Mouse (Mus musculus) liver, adult 2 months (tissue): Measurements from ENCODE around the gene Pfkfb1. TPM values are rescaled to one million over a fixed set of nuclear protein-coding genes. Genes with fewer than 3 reads are reported as not detected.

ENCODE experiments used
- DNase-seq: peaks from one replicate; pipeline ENCODE4 v3.0.0-alpha.2; 2011; ENCODE audit warnings: low read depth, low spot score; ENCODE audit errors: extremely low read depth
- H3K27ac ChIP-seq: fragments of 200-500 bp; replicated peaks from 2 replicates; pipeline ENCODE4 v1.5.1; 2012; ENCODE audit warnings: low read depth, mild to moderate bottlenecking, control low read depth, inconsistent platforms, low read length; ENCODE audit not compliant: insufficient read depth
- H3K27me3 ChIP-seq: fragments of 200-500 bp; 2 replicates; pipeline ENCODE4 v1.6.1; 2012; ENCODE audit warnings: mild to moderate bottlenecking, moderate library complexity, low read length, inconsistent platforms; ENCODE audit not compliant: control insufficient read depth, insufficient read depth
- H3K36me3 ChIP-seq: fragments of 200-500 bp; 2 replicates; pipeline ENCODE4 v1.6.1; 2012; ENCODE audit warnings: low read length, inconsistent platforms; ENCODE audit not compliant: control insufficient read depth, insufficient read depth
- H3K4me1 ChIP-seq: fragments of 200-500 bp; 2 replicates; pipeline ENCODE4 v1.6.1; 2011; ENCODE audit warnings: low read length; ENCODE audit not compliant: control insufficient read depth, insufficient read depth
- H3K4me3 ChIP-seq: fragments of 200-500 bp; 2 replicates; pipeline ENCODE4 v1.5.1; 2011; ENCODE audit warnings: low read depth, mild to moderate bottlenecking, control low read depth, low read length, moderate library complexity; ENCODE audit not compliant: insufficient read depth
- H3K79me2 ChIP-seq: fragments of 200-500 bp; 2 replicates; pipeline ENCODE4 v1.6.1; 2012; ENCODE audit warnings: inconsistent platforms, mild to moderate bottlenecking, low read length, moderate library complexity; ENCODE audit not compliant: control insufficient read depth, insufficient read depth
- H3K9ac ChIP-seq: fragments of 200-500 bp; 2 replicates; pipeline ENCODE4 v1.6.1; 2012; ENCODE audit warnings: low read depth, mild to moderate bottlenecking, control low read depth, inconsistent platforms, low read length
- CTCF ChIP-seq: fragments of 200-500 bp; IDR thresholded peaks from 2 replicates; pipeline ENCODE4 v1.5.1; 2011; ENCODE audit warnings: low read depth, low read length, control low read depth
- POLR2A ChIP-seq: fragments of 200-500 bp; IDR thresholded peaks from 2 replicates; pipeline ENCODE4 v1.6.1; 2011; ENCODE audit warnings: low read length, control low read depth; ENCODE audit not compliant: insufficient read depth; ENCODE audit errors: extremely low read depth
- WGBS: fragments of 180-500 bp; shearing (Covaris S2); methylation state at CpG from one replicate; pipeline ENCODE4 v1.1.7; 2018; 5-methylcytosine and 5-hydroxymethylcytosine counted together
- polyA plus RNA-seq: library from polyadenylated mRNA; depleted of rRNA; stranded (reverse); fragments of >200 nt; gene quantifications from 2 replicates; pipeline ENCODE4 v1.2.3, GENCODE M21; 2012
- total RNA-seq: library from RNA; depleted of rRNA; stranded (reverse); fragments of >200 nt; gene quantifications from 2 replicates; pipeline ENCODE4 v1.2.3, GENCODE M21; 2014

Pfkfb1 gene
- total and polyA plus RNA-seq, 2 experiments = 23.5 to 31.6 TPM

DNA sequence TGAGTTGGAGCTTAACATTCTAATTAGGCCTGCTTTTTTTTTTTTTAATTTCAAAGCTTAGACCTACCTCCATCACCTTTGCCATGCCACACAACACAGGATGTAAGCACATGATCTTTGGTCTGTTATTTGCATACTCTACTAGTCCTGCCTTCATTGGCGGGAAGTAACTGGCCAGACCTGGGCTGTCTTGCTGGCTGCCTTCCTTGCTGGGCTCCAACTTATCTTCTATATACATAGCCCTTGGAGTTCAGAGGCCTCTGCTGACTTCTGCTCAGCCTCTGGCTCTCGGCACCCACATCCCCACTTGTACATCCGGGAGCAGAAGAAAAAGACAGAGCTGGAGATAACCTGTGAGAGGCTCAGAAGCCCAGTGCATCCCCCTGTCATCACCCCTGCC is 6.1 kb downstream of the Pfkfb1 start:
- peak; percentile 82 for DNase-seq
- H3K4me1 ChIP-seq = peaks cover 4% of the 10 kb centered on the region; the same call in 1 of the 2 replicates
- no peaks in the 10 kb centered on the region for H3K36me3 ChIP-seq
- peak overlapping the region; percentile 88 for H3K27ac ChIP-seq
- TF ChIP-seq POLR2A (no peak), CTCF (no peak)
- H3K9ac ChIP-seq = peak overlapping the region; percentile 83
- H3K79me2 ChIP-seq = 0 out of 2 replicates have a peak, but pooled peaks cover 6% of the 10 kb centered on the region
- peak overlapping the region; percentile 72 for H3K4me3 ChIP-seq
- no peaks in the 10 kb centered on the region for H3K27me3 ChIP-seq
- 11% methylated on average over 3 of the region's 3 CpGs for WGBS

DNA sequence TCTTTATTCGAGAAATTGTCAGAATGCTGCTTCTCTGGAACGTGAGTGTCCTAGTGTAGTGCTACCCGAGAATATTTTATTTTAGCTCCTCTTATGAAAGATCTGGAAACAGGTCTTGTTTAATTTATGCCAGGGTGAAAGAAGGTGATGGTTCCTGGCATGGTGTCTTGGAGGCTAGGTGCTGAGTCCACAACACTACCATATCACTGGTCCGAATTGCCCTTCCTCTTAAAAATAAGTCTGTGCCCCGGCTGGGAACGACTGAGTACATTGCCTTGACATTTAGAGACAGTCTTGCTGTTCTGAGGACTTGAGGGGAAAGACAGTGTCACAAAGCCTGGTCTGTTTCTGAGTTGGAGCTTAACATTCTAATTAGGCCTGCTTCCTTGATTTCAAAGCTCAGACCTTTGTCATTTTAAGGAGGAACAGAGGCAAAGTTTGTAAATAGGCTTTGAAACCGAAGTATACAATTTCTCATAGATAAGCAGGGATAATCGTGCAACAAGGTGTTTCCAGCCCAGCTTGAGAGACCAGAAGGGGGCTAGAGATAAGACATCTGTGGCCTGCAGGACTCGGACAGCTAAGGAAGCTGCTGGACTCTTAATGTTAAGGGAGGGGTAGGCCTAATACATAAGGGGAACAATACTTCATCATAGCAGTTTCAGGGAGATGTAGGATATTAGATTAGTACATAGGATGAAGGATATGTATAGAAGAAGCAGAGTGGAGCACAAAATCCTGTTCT is 7.2 kb downstream of the Pfkfb1 start:
- Histone ChIP-seq H3K79me2 (0 out of 2 replicates have a peak, but pooled peaks cover 6% of the 10 kb centered on the region), H3K36me3 (no peaks in the 10 kb centered on the region), H3K4me3 (peak overlapping the region; percentile 72), H3K9ac (peak overlapping the region; percentile 83), H3K4me1 (peaks cover 4% of the 10 kb centered on the region; the same call in 1 of the 2 replicates), H3K27me3 (no peaks in the 10 kb centered on the region), H3K27ac (peak overlapping the region; percentile 88)
- DNase-seq = peak; percentile 64
- no peak for TF ChIP-seq CTCF
- TF ChIP-seq POLR2A = no peak
- 24% methylated on average over 9 of the region's 9 CpGs for whole genome bisulfite sequencing

DNA sequence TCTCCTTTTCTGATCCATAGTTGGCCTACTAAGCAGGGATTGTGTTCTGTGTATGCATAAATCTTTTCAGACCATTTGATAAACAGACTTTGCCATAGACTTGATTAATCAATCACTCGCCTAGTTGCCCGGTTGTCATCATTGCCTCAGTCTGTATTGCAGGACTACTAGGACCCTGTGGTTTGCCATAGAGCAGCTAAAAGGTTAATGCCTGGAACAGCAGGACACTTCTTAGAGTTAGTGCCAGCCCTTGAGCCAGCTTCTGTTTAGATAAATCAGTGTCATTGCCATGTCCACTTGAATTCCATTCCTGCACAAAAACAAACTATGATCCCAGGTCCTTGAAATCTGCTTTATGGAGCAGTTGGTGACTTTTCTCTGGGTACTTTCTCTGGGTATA is 10.9 kb downstream of the Pfkfb1 start:
- H3K27me3 ChIP-seq = no peaks in the 10 kb centered on the region
- WGBS = 25% methylated on average over 2 of the region's 2 CpGs
- H3K4me3 ChIP-seq = peak overlapping the region; percentile 14; the same call in 1 of the 2 replicates
- peaks cover 2% of the 10 kb centered on the region; the same call in 1 of the 2 replicates for H3K36me3 ChIP-seq
- DNase-seq = peak; percentile 82
- no peak overlapping the region for H3K27ac ChIP-seq
- TF ChIP-seq POLR2A (no peak), CTCF (no peak)
- H3K4me1 ChIP-seq = peaks cover 2% of the 10 kb centered on the region; the same call in 1 of the 2 replicates
- no peak overlapping the region for H3K9ac ChIP-seq
- H3K79me2 ChIP-seq = 0 out of 2 replicates have a peak, but pooled peaks cover 6% of the 10 kb centered on the region

DNA sequence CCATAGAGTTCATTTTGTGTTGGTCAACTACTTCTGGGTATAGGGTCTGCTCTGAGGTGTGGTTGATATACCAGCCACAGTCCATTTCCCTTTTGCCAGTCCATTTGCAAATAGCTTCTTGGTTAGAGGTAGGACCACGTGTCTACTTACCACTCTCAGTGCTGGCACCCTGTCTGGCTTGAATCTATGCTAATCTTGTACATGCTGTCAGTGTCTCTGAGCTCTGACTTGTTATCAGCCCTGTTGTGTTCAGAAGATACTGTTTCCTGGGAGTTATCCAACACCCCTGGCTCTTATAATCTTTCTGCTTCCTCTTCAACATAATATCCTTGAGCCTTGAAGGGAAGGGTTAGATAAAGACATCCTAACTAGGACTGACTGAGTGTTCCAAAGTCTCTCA is 48.4 kb downstream of the Pfkfb1 start:
- no peak for DNase-seq
- Histone ChIP-seq H3K27me3 (no peaks in the 10 kb centered on the region), H3K4me3 (no peak overlapping the region), H3K36me3 (peaks cover 13% of the 10 kb centered on the region; the same call in 1 of the 2 replicates), H3K27ac (no peak overlapping the region), H3K4me1 (no peaks in the 10 kb centered on the region), H3K9ac (no peak overlapping the region), H3K79me2 (no peaks in the 10 kb centered on the region)
- TF ChIP-seq POLR2A = no peak
- no peak for TF ChIP-seq CTCF
- 48% methylated on average over 1 of the region's 1 CpGs for WGBS

DNA sequence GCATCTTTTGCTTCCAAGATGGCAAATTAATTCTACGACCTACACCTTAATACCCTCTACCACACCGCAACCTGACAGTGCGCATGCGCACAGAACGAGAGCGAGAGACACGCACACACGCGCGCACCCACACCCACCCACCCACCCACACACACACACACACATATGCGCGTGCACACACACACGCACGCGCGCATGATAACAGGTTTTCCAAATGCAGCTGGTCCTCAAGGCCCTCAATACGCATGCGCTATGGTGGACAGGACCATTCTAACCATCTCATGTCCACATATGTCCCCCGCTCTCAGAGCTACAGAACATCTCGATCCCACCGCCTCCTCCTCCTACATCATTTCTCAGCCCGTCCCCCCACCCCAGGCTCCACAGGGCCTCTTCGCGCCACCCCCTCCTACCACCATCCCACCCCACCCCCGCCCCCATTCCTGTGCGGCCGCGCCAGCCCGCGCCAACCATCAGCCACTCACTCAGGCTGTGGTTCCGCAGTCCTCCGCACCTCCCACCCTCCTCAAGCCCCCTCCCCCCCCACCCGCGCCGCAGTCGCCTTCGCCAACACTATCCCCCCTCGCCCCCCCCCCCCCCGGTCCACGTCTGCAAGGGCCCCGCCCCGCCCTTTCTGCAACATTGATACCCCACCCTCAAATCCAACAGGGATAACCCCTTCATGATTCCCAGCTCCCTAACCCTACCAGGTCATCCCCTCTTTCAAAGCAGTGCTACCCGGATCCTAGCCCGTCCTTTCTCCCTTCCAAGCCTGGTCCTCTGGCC is 68.3 kb downstream of the Pfkfb1 start:
- no peak for DNase-seq
- H3K9ac ChIP-seq = no peak overlapping the region
- H3K4me3 ChIP-seq = no peak overlapping the region
- no peaks in the 10 kb centered on the region for H3K79me2 ChIP-seq
- no peak for TF ChIP-seq CTCF
- TF ChIP-seq POLR2A = no peak
- 59% methylated on average over 30 of the region's 44 CpGs for WGBS
- H3K36me3 ChIP-seq = no peaks in the 10 kb centered on the region
- H3K27ac ChIP-seq = no peak overlapping the region
- H3K4me1 ChIP-seq = no peaks in the 10 kb centered on the region
- H3K27me3 ChIP-seq = no peaks in the 10 kb centered on the region
